Mouse (Mus musculus) cortical plate, adult 2 months (tissue): ENCODE measurements around the gene Abhd4.

Source experiments
- CTCF ChIP-seq: fragments of 200-500 bp; IDR thresholded peaks from 2 replicates; pipeline ENCODE4 v1.5.1; 2011; ENCODE audit warnings: mild to moderate bottlenecking, control low read depth, low read length; ENCODE audit not compliant: insufficient read depth; ENCODE audit errors: extremely low read depth
- POLR2A ChIP-seq: fragments of 200-500 bp; IDR thresholded peaks from 2 replicates; pipeline ENCODE4 v1.6.1; 2011; ENCODE audit warnings: mild to moderate bottlenecking, low read length, control low read depth; ENCODE audit not compliant: insufficient read depth; ENCODE audit errors: extremely low read depth

GRCm38 (mm10) chr14:54219256-54219655 lies 34.7 kb upstream of the Abhd4 start:
- TF ChIP-seq CTCF = no peak
- no peak for TF ChIP-seq POLR2A
